Mouse (Mus musculus) CD4-positive, CD25-positive, alpha-beta regulatory T cell, adult 4 months (primary cell): ENCODE results near the gene 4930522H14Rik. TPM values are rescaled to one million over a fixed set of nuclear protein-coding genes. Genes with fewer than 3 reads are reported as not detected.

ENCODE experiments used
- ATAC-seq: one replicate; pipeline ENCODE4 v1.8.0; 2017
- polyA plus RNA-seq, 2 experiments: library from polyadenylated mRNA; unstranded; fragments of 100-300 nt; shearing (Covaris generic); gene quantifications; one replicate each; pipeline ENCODE4 v1.2.1; 2017

The 4930522H14Rik gene
- not detected for polyA plus RNA-seq

GRCm38 (mm10) chr4:109531111-109531510 is at the start of gene 4930522H14Rik:
Gene 4930522H14Rik (minus strand): TSS chr4:109531297.
- ATAC-seq, result no peak

- no peak for ATAC-seq
Measured at GRCm38 (mm10) chr4:109578356-109578755, 47.3 kb upstream of the 4930522H14Rik start.

GRCm38 (mm10) chr4:109576933-109577332 is 45.8 kb upstream of the 4930522H14Rik start:
- ATAC-seq, result no peak

GRCm38 (mm10) chr4:109574845-109575244 is 43.7 kb upstream of the 4930522H14Rik start:
- ATAC-seq, result no peak

GRCm38 (mm10) chr4:109574331-109574730 is 43.2 kb upstream of the 4930522H14Rik start:
- no peak for ATAC-seq

- ATAC-seq, result no peak
Measured at GRCm38 (mm10) chr4:109572632-109573031, 41.5 kb upstream of the 4930522H14Rik start.

GRCm38 (mm10) chr4:109569421-109569820 is 38.3 kb upstream of the 4930522H14Rik start:
- no peak for ATAC-seq

- no peak for ATAC-seq
Measured at GRCm38 (mm10) chr4:109568959-109569358, 37.9 kb upstream of the 4930522H14Rik start.

GRCm38 (mm10) chr4:109564711-109565110 is 33.6 kb upstream of the 4930522H14Rik start:
- no peak for ATAC-seq

- no peak for ATAC-seq
Measured at GRCm38 (mm10) chr4:109550338-109551150, 19.4 kb upstream of the 4930522H14Rik start.

- ATAC-seq, result no peak
Measured at GRCm38 (mm10) chr4:109547306-109547705, 16.2 kb upstream of the 4930522H14Rik start.

GRCm38 (mm10) chr4:109546538-109546937 is 15.4 kb upstream of the 4930522H14Rik start:
- ATAC-seq, result no peak

- ATAC-seq, result no peak
Measured at GRCm38 (mm10) chr4:109530245-109530816, 766 bp downstream of the 4930522H14Rik start.

GRCm38 (mm10) chr4:109504885-109505284 is 26.2 kb downstream of the 4930522H14Rik start:
- peak; percentile 99 for ATAC-seq

GRCm38 (mm10) chr4:109498476-109498875 is 32.6 kb downstream of the 4930522H14Rik start:
- no peak for ATAC-seq

- no peak for ATAC-seq
Measured at GRCm38 (mm10) chr4:109493581-109493980, 37.5 kb downstream of the 4930522H14Rik start.

- ATAC-seq, result no peak
Measured at GRCm38 (mm10) chr4:109488812-109489211, 42.3 kb downstream of the 4930522H14Rik start.

GRCm38 (mm10) chr4:109484621-109485020 is 46.5 kb downstream of the 4930522H14Rik start, which contains the start of gene Rnf11:
Gene Rnf11 (minus strand): TSS chr4:109484728.
- no peak for ATAC-seq

GRCm38 (mm10) chr4:109482701-109483100 is 48.4 kb downstream of the 4930522H14Rik start:
- ATAC-seq, result no peak

GRCm38 (mm10) chr4:109481424-109481823 is 49.7 kb downstream of the 4930522H14Rik start:
- ATAC-seq, result no peak

GRCm38 (mm10) chr4:109477454-109477853 is 53.6 kb downstream of the 4930522H14Rik start:
- no peak for ATAC-seq

- peak; percentile 74 for ATAC-seq
Measured at GRCm38 (mm10) chr4:109476554-109477014, 54.5 kb downstream of the 4930522H14Rik start.
